Mouse (Mus musculus): ENCODE measurements around the gene Lyrm4. TPM values are rescaled to one million over a fixed set of nuclear protein-coding genes. Genes with fewer than 3 reads are reported as not detected.

Gene Lyrm4
- polyA plus RNA-seq, 1 experiment, result 12.6 TPM

GRCm38 (mm10) chr13:35949814-35950455 is 167.4 kb downstream of the Lyrm4 start:
- no peak for DNase-seq (ENCODE audit: low read depth)
- TF ChIP-seq CTCF (IDR thresholded peaks at IDR 0.05; ENCODE audit: borderline replicate concordance, extremely low read depth, insufficient read depth, insufficient read length), result no peak
- TF ChIP-seq POLR2A (IDR thresholded peaks at IDR 0.05; ENCODE audit: borderline replicate concordance, extremely low read depth, insufficient read depth, insufficient read length, poor library complexity, severe bottlenecking), result no peak

GRCm38 (mm10) chr13:35947354-35948000 is 169.8 kb downstream of the Lyrm4 start:
- DNase-seq (ENCODE audit: low read depth), result peak; percentile 90
- TF ChIP-seq POLR2A (IDR thresholded peaks at IDR 0.05; ENCODE audit: borderline replicate concordance, extremely low read depth, insufficient read depth, insufficient read length, poor library complexity, severe bottlenecking), result no peak
- peak; percentile 90 for TF ChIP-seq CTCF (IDR thresholded peaks at IDR 0.05; ENCODE audit: borderline replicate concordance, extremely low read depth, insufficient read depth, insufficient read length)

- TF ChIP-seq CTCF (IDR thresholded peaks at IDR 0.05; ENCODE audit: borderline replicate concordance, extremely low read depth, insufficient read depth, insufficient read length) (no peak), POLR2A (IDR thresholded peaks at IDR 0.05; ENCODE audit: borderline replicate concordance, extremely low read depth, insufficient read depth, insufficient read length, poor library complexity, severe bottlenecking) (no peak)
- no peak for DNase-seq (ENCODE audit: low read depth)
Observed at GRCm38 (mm10) chr13:35946659-35947353, 170.5 kb downstream of the Lyrm4 start.

GRCm38 (mm10) chr13:35940934-35941333 is 176.4 kb downstream of the Lyrm4 start:
- no peak for DNase-seq (ENCODE audit: low read depth)
- TF ChIP-seq POLR2A (IDR thresholded peaks at IDR 0.05; ENCODE audit: borderline replicate concordance, extremely low read depth, insufficient read depth, insufficient read length, poor library complexity, severe bottlenecking) (no peak), CTCF (IDR thresholded peaks at IDR 0.05; ENCODE audit: borderline replicate concordance, extremely low read depth, insufficient read depth, insufficient read length) (no peak)

GRCm38 (mm10) chr13:35939871-35940665 is 177.3 kb downstream of the Lyrm4 start:
- no peak for TF ChIP-seq CTCF (IDR thresholded peaks at IDR 0.05; ENCODE audit: borderline replicate concordance, extremely low read depth, insufficient read depth, insufficient read length)
- TF ChIP-seq POLR2A (IDR thresholded peaks at IDR 0.05; ENCODE audit: borderline replicate concordance, extremely low read depth, insufficient read depth, insufficient read length, poor library complexity, severe bottlenecking), result no peak
- DNase-seq (ENCODE audit: low read depth), result no peak

- peak; percentile 49 for DNase-seq (ENCODE audit: low read depth)
- TF ChIP-seq POLR2A (IDR thresholded peaks at IDR 0.05; ENCODE audit: borderline replicate concordance, extremely low read depth, insufficient read depth, insufficient read length, poor library complexity, severe bottlenecking), result no peak
Observed at GRCm38 (mm10) chr13:35937991-35938390, 179.3 kb downstream of the Lyrm4 start.

Other genes starting within 250 kb of the Lyrm4 start
- gene Rpp40, start 211.2 kb downstream of the Lyrm4 start, polyA plus RNA-seq (2012; rRNA removed), result 4.2 and 5.3 TPM in 2 replicates
- 0.29 and 0.47 TPM in 2 replicates for gene Ppp1r3g, start 158.7 kb downstream of the Lyrm4 start, polyA plus RNA-seq (2012; rRNA removed)
- gene Fars2, start 114 bp downstream of the Lyrm4 start, polyA plus RNA-seq (2012; rRNA removed), result 28.9 and 32.0 TPM in 2 replicates

Data from brain, embryonic 14.5 days (tissue).